Mouse (Mus musculus) heart, adult 2 months (tissue): ENCODE results near the gene Cpped1. TPM values are rescaled to one million over a fixed set of nuclear protein-coding genes. Genes with fewer than 3 reads are reported as not detected.

Experiments
- DNase-seq, 2 experiments: peaks; one replicate each; pipeline ENCODE4 v3.0.0; 2021
- H3K27ac ChIP-seq: fragments of 200-600 bp; 2 replicates; pipeline ENCODE4 v1.8.1; 2022
- H3K27me3 ChIP-seq: fragments of 200-500 bp; 2 replicates; pipeline ENCODE4 v1.6.1; 2012; ENCODE audit warnings: mild to moderate bottlenecking, low read length, inconsistent platforms, mixed read lengths; ENCODE audit not compliant: control insufficient read depth, insufficient read depth
- H3K36me3 ChIP-seq: fragments of 200-500 bp; 2 replicates; pipeline ENCODE4 v1.6.1; 2012; ENCODE audit warnings: low read length, inconsistent platforms; ENCODE audit not compliant: control insufficient read depth, insufficient read depth
- H3K4me1 ChIP-seq: fragments of 200-500 bp; 2 replicates; pipeline ENCODE4 v1.6.1; 2011; ENCODE audit warnings: low read length; ENCODE audit not compliant: control insufficient read depth, insufficient read depth
- H3K4me3 ChIP-seq: fragments of 200-600 bp; 2 replicates; pipeline ENCODE4 v1.8.1; 2022
- H3K79me2 ChIP-seq: fragments of 200-500 bp; replicated peaks from 2 replicates; pipeline ENCODE4 v1.6.1; 2012; ENCODE audit warnings: mild to moderate bottlenecking, inconsistent platforms, low read length, moderate library complexity, mixed read lengths; ENCODE audit not compliant: control insufficient read depth, insufficient read depth
- H3K9ac ChIP-seq: fragments of 200-500 bp; 2 replicates; pipeline ENCODE4 v1.6.1; 2012; ENCODE audit warnings: low read depth, mild to moderate bottlenecking, control low read depth, inconsistent platforms, low read length, mixed read lengths
- CTCF ChIP-seq: fragments of 200-600 bp; IDR thresholded peaks from 2 replicates; pipeline ENCODE4 v1.8.1; 2022; ENCODE audit warnings: antibody characterized with exemption, mild to moderate bottlenecking, moderate library complexity
- EP300 ChIP-seq: fragments of 200-500 bp; IDR thresholded peaks from 2 replicates; pipeline ENCODE4 v1.6.1; 2011; ENCODE audit warnings: low read depth, low read length, control low read depth; ENCODE audit not compliant: insufficient read depth
- POLR2A ChIP-seq: fragments of 200-500 bp; IDR thresholded peaks from 2 replicates; pipeline ENCODE4 v1.6.1; 2011; ENCODE audit warnings: mild to moderate bottlenecking, low read depth, low read length, control low read depth; ENCODE audit not compliant: insufficient read depth
- WGBS: fragments of 180-500 bp; shearing (Covaris S2); methylation state at CpG from one replicate; pipeline ENCODE4 v1.1.7; 2018; 5-methylcytosine and 5-hydroxymethylcytosine counted together
- intact Hi-C: fragments of 180-260 bp; cut with DNase I; formaldehyde crosslinking; loops from one replicate; pipeline ENCODE4 v1.15.1; 2025
- polyA plus RNA-seq: library from polyadenylated mRNA; depleted of rRNA; stranded (reverse); fragments of >200 nt; gene quantifications from 2 replicates; pipeline ENCODE4 v1.2.3, GENCODE M21; 2012; rRNA removed
- total RNA-seq, 2 experiments: library from RNA; stranded (reverse); gene quantifications; 2 replicates each; pipeline ENCODE4 v1.2.3; 2021

Gene Cpped1
- total and polyA plus RNA-seq, 3 experiments, result 30.1 to 54.1 (median 49.8) TPM

GRCm38 (mm10) chr16:11756598-11757245 lies 152.5 kb downstream of the Cpped1 start:
- Histone ChIP-seq H3K27ac (no peak overlapping the region), H3K79me2 (no peaks in the 10 kb centered on the region), H3K4me3 (no peak overlapping the region), H3K9ac (no peak overlapping the region), H3K4me1 (no peaks in the 10 kb centered on the region), H3K27me3 (no peaks in the 10 kb centered on the region), H3K36me3 (no peaks in the 10 kb centered on the region)
- no peak for DNase-seq
- 78% methylated on average over 1 of the region's 1 CpGs for WGBS
- intact Hi-C loops, result no loop called here
- TF ChIP-seq POLR2A, result no peak
- TF ChIP-seq CTCF, result no peak
- no peak for TF ChIP-seq EP300

GRCm38 (mm10) chr16:11755281-11756066 lies 153.8 kb downstream of the Cpped1 start:
- Histone ChIP-seq H3K36me3 (no peaks in the 10 kb centered on the region), H3K4me1 (no peaks in the 10 kb centered on the region), H3K79me2 (no peaks in the 10 kb centered on the region), H3K9ac (no peak overlapping the region), H3K27ac (no peak overlapping the region), H3K27me3 (no peaks in the 10 kb centered on the region), H3K4me3 (no peak overlapping the region)
- WGBS, result 82% methylated on average over 9 of the region's 9 CpGs
- TF ChIP-seq CTCF, result no peak
- TF ChIP-seq EP300, result no peak
- TF ChIP-seq POLR2A, result no peak
- DNase-seq, result no peak
- intact Hi-C loops, result no loop called here

DNA sequence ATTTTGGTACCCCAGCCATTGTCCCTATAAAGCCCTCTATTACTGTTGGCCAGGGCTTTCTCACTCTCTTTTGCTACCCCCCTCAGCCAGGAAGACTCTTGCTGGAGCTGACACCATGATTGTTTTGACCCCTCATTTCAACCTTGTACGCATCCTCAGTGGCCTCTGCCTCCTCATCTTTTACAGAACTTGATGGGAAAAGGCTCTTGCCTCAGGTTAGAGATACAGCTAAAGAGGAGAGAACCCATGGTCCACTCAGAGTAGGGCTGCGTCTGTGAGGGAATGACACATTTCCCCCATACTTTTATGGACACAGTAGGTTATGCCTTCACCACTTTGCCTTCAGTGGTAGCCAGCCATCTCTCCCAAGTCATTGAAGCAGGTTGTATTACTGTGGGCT lies 155.1 kb downstream of the Cpped1 start:
- Histone ChIP-seq H3K9ac (no peak overlapping the region), H3K79me2 (no peaks in the 10 kb centered on the region), H3K27me3 (no peaks in the 10 kb centered on the region), H3K4me3 (no peak overlapping the region), H3K27ac (no peak overlapping the region), H3K4me1 (no peaks in the 10 kb centered on the region), H3K36me3 (no peaks in the 10 kb centered on the region)
- TF ChIP-seq EP300 (no peak), POLR2A (no peak), CTCF (no peak)
- DNase-seq, result no peak
- intact Hi-C loops, result no loop called here
- 93% methylated on average over 2 of the region's 2 CpGs for WGBS

Other genes starting within 250 kb of the Cpped1 start
- not detected for gene Shisa9, start 74.7 kb upstream of the Cpped1 start, total RNA-seq
- 0.09 and 0.25 TPM in 2 replicates for gene Shisa9, start 74.7 kb upstream of the Cpped1 start, polyA plus RNA-seq